Mouse (Mus musculus) limb, embryonic 14.5 days (tissue): ENCODE results near the gene Fam171a1. TPM values are rescaled to one million over a fixed set of nuclear protein-coding genes. Genes with fewer than 3 reads are reported as not detected.
A peak's percentile ranks its signal among the peaks of the same experiment; 100 is the strongest.

ENCODE experiments used
- ATAC-seq: fragments of 200-750 bp; cut with Nextera tagmentation; 2 replicates; pipeline ENCODE4 v1.8.0; 2017; ENCODE audit warnings: low read depth, moderate number of reproducible peaks, moderate TSS enrichment; ENCODE audit not compliant: low FRiP score
- DNase-seq: peaks from one replicate; pipeline ENCODE4 v3.0.0-alpha.2; 2015; ENCODE audit warnings: low spot score
- H3K27ac ChIP-seq: fragments of 300-500 bp; sonication (generic); replicated peaks from 2 replicates; pipeline ENCODE4 v1.5.1; 2014; ENCODE audit warnings: low read depth, mild to moderate bottlenecking, low read length, moderate library complexity, mixed read lengths
- H3K27me3 ChIP-seq: fragments of 300-500 bp; sonication (generic); 2 replicates; pipeline ENCODE4 v1.6.1; 2014; ENCODE audit warnings: low read length, mixed read lengths; ENCODE audit not compliant: control insufficient read depth, insufficient read depth
- H3K36me3 ChIP-seq: fragments of 300-500 bp; sonication (generic); 2 replicates; pipeline ENCODE4 v1.6.1; 2014; ENCODE audit warnings: mild to moderate bottlenecking, low read length, moderate library complexity, mixed read lengths; ENCODE audit not compliant: control insufficient read depth, insufficient read depth
- H3K4me1 ChIP-seq: fragments of 300-500 bp; sonication (generic); 2 replicates; pipeline ENCODE4 v1.6.1; 2014; ENCODE audit warnings: antibody characterized with exemption, low read length, mixed read lengths; ENCODE audit not compliant: control insufficient read depth, insufficient read depth
- H3K4me2 ChIP-seq: fragments of 300-500 bp; sonication (generic); replicated peaks from 2 replicates; pipeline ENCODE4 v1.6.1; 2014; ENCODE audit warnings: low read depth, mild to moderate bottlenecking, low read length, moderate library complexity; ENCODE audit not compliant: severe bottlenecking
- H3K4me3 ChIP-seq: fragments of 300-500 bp; sonication (generic); replicated peaks from 2 replicates; pipeline ENCODE4 v1.5.1; 2014; ENCODE audit warnings: low read length
- H3K9ac ChIP-seq: fragments of 300-500 bp; sonication (generic); 2 replicates; pipeline ENCODE4 v1.6.1; 2014; ENCODE audit warnings: mild to moderate bottlenecking, low read depth, low read length, moderate library complexity; ENCODE audit not compliant: severe bottlenecking
- H3K9me3 ChIP-seq: fragments of 300-500 bp; sonication (generic); 2 replicates; pipeline ENCODE4 v1.6.1; 2016; ENCODE audit warnings: low read length; ENCODE audit not compliant: control insufficient read depth
- POLR2A ChIP-seq: fragments of 200-500 bp; IDR thresholded peaks from 2 replicates; pipeline ENCODE4 v1.8.0; 2012; ENCODE audit warnings: inconsistent platforms, mild to moderate bottlenecking, moderate library complexity, borderline replicate concordance; ENCODE audit not compliant: insufficient read depth, insufficient read length; ENCODE audit errors: extremely low read depth
- WGBS: fragments of 180-500 bp; shearing (Covaris S2); extraction: QIAGEN DNeasy Blood & Tissue Kit; methylation state at CpG from one replicate; pipeline ENCODE4 v1.1.7; 2014; 5-methylcytosine and 5-hydroxymethylcytosine counted together
- polyA plus RNA-seq, 2 experiments: library from polyadenylated mRNA; depleted of rRNA in 1 of 2; stranded (reverse) in 1 of 2; unstranded in 1 of 2; fragments of >200 nt; fragmentation: Nextera tagmentation in 1 of 2; extraction: Ambion mirVana in 1 of 2; gene quantifications; 2 replicates each; pipeline versions ENCODE4 v1.2.1 to v1.2.3; 2012 to 2014

Gene Fam171a1
- polyA plus RNA-seq, 2 experiments = 31.7 to 32.7 TPM

DNA sequence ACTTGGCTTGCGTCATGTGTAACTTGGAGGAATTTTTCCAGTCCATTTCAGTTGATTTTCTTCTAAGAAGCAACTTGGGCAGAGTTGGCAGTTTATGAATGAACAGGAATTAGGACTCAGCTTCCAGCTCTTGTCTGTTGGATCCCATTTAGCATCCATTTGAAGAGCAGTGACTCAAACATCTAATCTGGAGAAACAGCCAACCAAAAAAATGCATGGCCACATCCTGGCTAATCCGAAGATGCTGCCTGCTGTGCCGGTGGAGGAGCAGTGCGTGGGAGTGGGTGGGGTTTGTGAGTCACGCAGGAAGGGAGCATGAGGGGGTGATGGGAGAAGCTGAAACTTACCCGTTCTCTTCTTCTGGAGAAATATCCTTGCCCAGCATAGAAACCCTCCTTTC lies 104.2 kb downstream of the Fam171a1 start:
- no peak overlapping the region for H3K4me3 ChIP-seq
- WGBS = 84% methylated on average over 6 of the region's 6 CpGs
- H3K27ac ChIP-seq = no peak overlapping the region
- H3K9me3 ChIP-seq = no peaks in the 10 kb centered on the region
- H3K4me1 ChIP-seq = 0 out of 2 replicates have a peak, but pooled peaks cover 2% of the 10 kb centered on the region
- H3K9ac ChIP-seq = no peak overlapping the region
- TF ChIP-seq POLR2A = no peak
- ATAC-seq = no peak
- no peak for DNase-seq
- no peaks in the 10 kb centered on the region for H3K27me3 ChIP-seq
- H3K36me3 ChIP-seq = peaks cover 10% of the 10 kb centered on the region
- H3K4me2 ChIP-seq = no peak overlapping the region

- 81% methylated on average over 4 of the region's 4 CpGs for WGBS
- no peak for TF ChIP-seq POLR2A
- no peaks in the 10 kb centered on the region for H3K27me3 ChIP-seq
- H3K4me1 ChIP-seq = no peaks in the 10 kb centered on the region
- no peaks in the 10 kb centered on the region for H3K9me3 ChIP-seq
- ATAC-seq (no peak), DNase-seq (no peak)
- no peak overlapping the region for H3K9ac ChIP-seq
- H3K4me3 ChIP-seq = no peak overlapping the region
- H3K4me2 ChIP-seq = no peak overlapping the region
- H3K36me3 ChIP-seq = peaks cover 23% of the 10 kb centered on the region
- H3K27ac ChIP-seq = no peak overlapping the region
These were observed 114.5 kb downstream of the Fam171a1 start for GRCm38 (mm10) chr2:3228475-3228874.

DNA sequence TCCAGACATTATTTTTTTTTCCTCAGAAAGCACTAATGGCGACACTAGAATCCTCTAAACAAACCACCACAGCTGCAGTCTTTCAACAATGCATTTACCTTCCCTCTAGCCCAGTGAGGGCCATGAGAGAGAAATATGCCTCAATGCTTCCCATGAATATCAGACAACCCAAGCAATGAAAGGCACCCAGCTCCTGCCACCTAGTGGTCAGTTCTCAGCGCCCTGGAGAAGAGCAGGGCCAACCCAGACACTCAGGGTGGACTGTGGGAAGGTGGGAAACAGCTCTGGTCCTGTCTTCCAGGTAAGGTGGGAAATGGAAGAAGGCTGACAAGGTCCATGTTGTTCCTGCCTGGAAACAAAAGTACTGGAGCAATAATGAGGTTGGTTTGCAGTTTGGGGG lies 115.0 kb downstream of the Fam171a1 start:
- H3K4me2 ChIP-seq = no peak overlapping the region
- no peak for TF ChIP-seq POLR2A
- 19% methylated on average over 2 of the region's 2 CpGs for WGBS
- H3K9ac ChIP-seq = no peak overlapping the region
- H3K27ac ChIP-seq = no peak overlapping the region
- H3K36me3 ChIP-seq = peaks cover 23% of the 10 kb centered on the region
- DNase-seq (peak; percentile 45), ATAC-seq (peak; percentile 70)
- H3K9me3 ChIP-seq = no peaks in the 10 kb centered on the region
- H3K4me1 ChIP-seq = no peaks in the 10 kb centered on the region
- no peak overlapping the region for H3K4me3 ChIP-seq
- no peaks in the 10 kb centered on the region for H3K27me3 ChIP-seq

GRCm38 (mm10) chr2:3239255-3239654 lies 125.2 kb downstream of the Fam171a1 start:
- Histone ChIP-seq H3K27ac (no peak overlapping the region), H3K4me1 (no peaks in the 10 kb centered on the region), H3K9ac (no peak overlapping the region), H3K4me2 (no peak overlapping the region), H3K4me3 (no peak overlapping the region), H3K27me3 (no peaks in the 10 kb centered on the region), H3K9me3 (no peaks in the 10 kb centered on the region), H3K36me3 (no peaks in the 10 kb centered on the region)
- DNase-seq = no peak
- TF ChIP-seq POLR2A = no peak
- 69% methylated on average over 5 of the region's 5 CpGs for WGBS
- no peak for ATAC-seq

DNA sequence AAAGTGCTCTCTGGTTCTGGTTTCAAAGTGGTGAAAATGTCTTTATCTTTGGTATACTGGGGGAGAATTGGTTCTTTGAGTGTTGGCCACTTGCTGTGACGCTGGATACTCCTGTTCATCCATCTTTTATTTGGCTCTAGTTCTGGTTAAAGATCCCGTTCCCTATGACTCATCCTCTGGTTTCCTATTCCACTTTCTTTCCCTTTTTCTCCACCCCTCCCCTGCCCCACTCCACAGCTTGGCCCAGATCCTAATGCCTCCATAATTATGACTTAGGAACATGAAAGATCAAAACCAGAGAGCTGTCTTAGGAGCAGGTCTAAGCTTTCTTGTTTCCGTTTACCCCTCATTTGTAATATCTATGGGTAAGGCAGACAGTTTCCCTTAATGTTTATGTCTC lies 130.2 kb downstream of the Fam171a1 start:
- Histone ChIP-seq H3K4me2 (no peak overlapping the region), H3K36me3 (no peaks in the 10 kb centered on the region), H3K4me3 (no peak overlapping the region), H3K4me1 (no peaks in the 10 kb centered on the region), H3K9me3 (no peaks in the 10 kb centered on the region), H3K9ac (no peak overlapping the region), H3K27me3 (no peaks in the 10 kb centered on the region), H3K27ac (no peak overlapping the region)
- WGBS = 59% methylated on average over 3 of the region's 3 CpGs
- DNase-seq (no peak), ATAC-seq (no peak)
- TF ChIP-seq POLR2A = no peak

GRCm38 (mm10) chr2:3251309-3251708 lies 137.3 kb downstream of the Fam171a1 start:
- Histone ChIP-seq H3K27me3 (no peaks in the 10 kb centered on the region), H3K9me3 (no peaks in the 10 kb centered on the region), H3K4me2 (no peak overlapping the region), H3K9ac (no peak overlapping the region), H3K27ac (no peak overlapping the region), H3K4me3 (no peak overlapping the region), H3K36me3 (no peaks in the 10 kb centered on the region), H3K4me1 (no peaks in the 10 kb centered on the region)
- no peak for TF ChIP-seq POLR2A
- no peak for ATAC-seq
- no peak for DNase-seq
- WGBS = 90% methylated on average over 2 of the region's 2 CpGs
